Mouse (Mus musculus): Measurements from ENCODE around the gene Clk1. TPM values are rescaled to one million over a fixed set of nuclear protein-coding genes. Genes with fewer than 3 reads are reported as not detected.

Clk1 gene
- polyA plus RNA-seq (2017; shearing (Covaris generic)), result 100 to 1,000 TPM; 382 to 646 (median 498) TPM

DNA sequence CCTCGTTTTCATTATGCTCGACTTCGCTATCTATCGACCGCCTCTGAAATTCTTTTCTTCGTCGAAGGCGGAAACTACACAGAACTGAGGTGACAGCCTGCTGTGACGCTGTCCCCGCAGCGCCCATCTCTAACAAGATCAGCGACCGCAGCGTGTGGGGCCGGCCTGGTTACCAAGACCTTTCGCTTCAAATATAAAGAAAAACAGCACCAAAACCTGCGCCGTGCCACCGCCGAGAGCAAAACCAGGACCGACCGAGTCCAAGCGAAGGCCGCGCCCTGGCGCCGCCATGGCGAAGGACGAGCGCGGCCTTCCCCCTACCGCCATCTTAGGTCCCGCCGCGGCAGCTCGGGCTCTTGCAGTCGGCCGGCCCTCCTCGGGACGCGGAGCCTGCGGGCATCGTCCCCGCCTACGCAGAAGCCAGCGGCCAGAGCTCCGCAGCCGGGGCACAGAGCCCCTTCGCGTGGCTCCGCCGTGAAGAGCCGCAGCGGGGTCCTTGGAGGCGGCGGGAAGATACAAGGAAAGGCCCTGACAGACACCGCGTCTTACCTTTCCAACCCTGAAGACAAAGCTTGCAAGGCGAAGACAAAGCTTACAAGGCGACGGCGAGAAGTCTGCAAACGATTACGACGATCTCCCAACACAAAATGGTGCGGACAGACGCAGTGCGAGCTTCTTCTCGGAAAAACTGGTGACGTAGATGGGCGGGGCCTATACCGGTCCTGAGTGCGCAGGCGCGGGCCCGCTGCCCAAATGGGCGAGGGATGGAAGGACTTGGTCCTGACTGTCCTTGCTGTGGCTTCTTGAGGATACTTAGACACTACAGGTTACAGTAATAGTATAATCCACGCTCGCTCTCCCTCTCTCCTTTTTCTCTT lies at the start of gene Clk1:
Clk1 (minus strand) TSS at position 696 of the 878 bp plus-strand sequence.
- peak; percentile 59 for ATAC-seq

GRCm38 (mm10) chr1:58465561-58465960 lies 41.7 kb upstream of the Clk1 start:
- ATAC-seq, result no peak

DNA sequence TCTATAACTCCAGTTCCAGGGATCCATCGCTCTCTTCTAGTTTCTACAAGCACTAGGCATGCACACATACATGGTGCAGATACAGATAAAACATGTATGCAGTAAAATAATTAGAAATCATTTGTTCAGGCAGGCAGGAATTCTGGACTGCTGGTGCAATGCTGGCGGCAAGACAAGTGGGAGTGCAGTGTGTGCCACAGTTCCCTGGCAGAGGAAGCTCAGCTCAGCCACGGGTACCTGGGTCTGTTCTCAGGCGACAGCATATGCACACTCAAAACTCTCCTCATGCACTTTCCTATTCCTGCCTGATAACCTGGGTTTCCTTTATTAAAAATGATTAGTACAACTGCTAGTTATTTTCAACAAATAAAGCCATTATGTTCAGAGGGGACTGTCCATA lies 41.2 kb upstream of the Clk1 start:
- no peak for ATAC-seq

GRCm38 (mm10) chr1:58463935-58464334 lies 40.1 kb upstream of the Clk1 start:
- ATAC-seq, result no peak

- ATAC-seq, result no peak
Measured at GRCm38 (mm10) chr1:58460566-58460965, 36.7 kb upstream of the Clk1 start.

DNA sequence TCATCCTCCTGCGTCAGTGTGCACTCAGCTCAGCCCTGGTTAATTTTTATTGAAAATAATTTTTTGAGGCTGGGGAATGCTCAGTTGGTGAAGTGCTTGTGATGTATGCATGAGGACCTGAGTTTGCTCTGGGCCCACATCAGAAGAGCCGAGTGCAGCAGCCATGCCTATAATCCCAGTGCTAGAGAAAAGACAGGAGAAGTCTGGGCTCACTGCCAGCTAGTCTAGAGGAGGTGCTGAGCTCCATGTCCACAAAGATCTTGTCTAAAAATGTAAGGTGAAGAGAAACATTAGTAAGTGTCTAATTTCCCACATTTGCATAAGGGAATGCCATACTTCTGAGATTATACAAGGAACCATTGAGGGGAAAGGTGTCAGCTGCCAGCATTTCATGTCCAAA lies 35.0 kb upstream of the Clk1 start:
- ATAC-seq, result no peak

DNA sequence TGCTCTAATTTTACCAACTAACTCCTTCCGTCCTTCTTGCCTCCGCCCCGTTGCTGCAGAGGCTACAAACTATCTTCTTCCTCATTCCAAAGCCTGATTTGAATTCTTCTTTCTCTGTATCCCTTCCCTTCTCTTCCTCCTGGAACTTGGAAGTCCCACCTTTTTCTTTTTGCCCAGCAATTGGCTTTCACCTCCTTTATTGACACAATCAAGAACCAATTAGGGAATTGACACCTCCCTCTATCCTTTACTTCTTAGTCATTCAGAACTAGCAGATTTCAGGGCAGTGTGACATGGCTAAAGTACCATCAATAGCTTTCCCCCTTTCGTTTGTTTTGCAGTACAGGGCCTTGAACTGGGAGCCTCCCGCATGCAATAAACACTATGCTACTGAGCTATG lies 34.3 kb upstream of the Clk1 start:
- no peak for ATAC-seq

GRCm38 (mm10) chr1:58454316-58454715 lies 30.4 kb upstream of the Clk1 start:
- peak; percentile 94 for ATAC-seq

GRCm38 (mm10) chr1:58448396-58448795 lies 24.5 kb upstream of the Clk1 start:
- no peak for ATAC-seq

GRCm38 (mm10) chr1:58447766-58448165 lies 23.9 kb upstream of the Clk1 start:
- no peak for ATAC-seq

- ATAC-seq, result peak; percentile 14
Measured at GRCm38 (mm10) chr1:58445861-58446260, 22.0 kb upstream of the Clk1 start.

DNA sequence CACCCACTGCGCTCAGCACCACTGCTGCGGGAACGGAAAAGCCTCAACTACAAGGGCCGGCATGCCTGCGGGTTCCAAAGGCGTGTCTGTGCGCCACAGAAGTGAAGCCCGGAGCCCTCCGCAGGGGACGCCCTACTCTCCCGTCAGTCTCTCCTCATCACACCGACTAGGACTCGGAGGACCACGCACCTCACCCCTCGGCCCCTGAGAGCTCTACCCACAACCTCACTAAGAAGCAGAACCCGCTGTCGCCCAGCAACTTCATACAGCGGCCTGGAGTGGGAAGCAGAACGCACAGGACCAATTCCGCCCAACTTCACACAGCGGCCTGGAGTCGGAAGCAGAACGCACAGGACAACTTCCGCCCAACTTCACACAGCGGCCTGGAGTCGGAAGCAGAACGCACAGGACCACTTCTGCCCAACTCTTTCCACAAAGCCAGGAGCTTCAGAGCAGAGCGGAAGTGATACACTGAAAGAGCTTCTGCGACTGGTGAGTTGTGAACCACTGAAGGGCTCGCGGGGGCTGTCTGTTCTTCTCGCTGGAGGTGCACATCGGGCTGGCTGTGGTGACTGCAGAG lies 21.4 kb upstream of the Clk1 start, which contains the start of the genes Nif3l1 and Ppil3:
Nif3l1 (plus strand) TSS at position 9 of the 580 bp plus-strand sequence.
Ppil3 (minus strand) TSS at position 344 of the 580 bp plus-strand sequence.
- peak; percentile 91 for ATAC-seq

DNA sequence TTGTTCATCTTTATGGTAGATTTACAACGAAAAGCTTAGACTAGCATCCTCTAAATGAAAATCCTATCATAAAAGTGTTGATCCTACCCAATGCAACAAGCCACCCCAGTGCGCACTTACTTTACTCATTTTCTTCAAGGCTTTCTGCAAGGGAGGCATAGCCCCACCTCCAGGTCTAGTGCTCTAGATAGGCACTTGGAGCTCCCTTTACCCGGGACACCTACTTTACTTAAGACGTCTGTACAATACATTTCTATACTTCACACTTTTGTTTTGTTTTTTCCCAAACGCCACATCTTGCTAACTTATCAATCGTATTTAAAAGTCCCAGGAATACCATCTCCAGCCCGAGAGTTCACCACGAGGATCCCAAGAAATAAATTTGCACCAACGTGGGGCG lies 20.8 kb upstream of the Clk1 start:
- ATAC-seq, result no peak

- ATAC-seq, result no peak
Measured at GRCm38 (mm10) chr1:58424551-58424950, 685 bp upstream of the Clk1 start.

- ATAC-seq, result peak; percentile 85
Measured at GRCm38 (mm10) chr1:58422879-58423278, 987 bp downstream of the Clk1 start.

- no peak for ATAC-seq
Measured at GRCm38 (mm10) chr1:58420961-58421360, 2.9 kb downstream of the Clk1 start.

GRCm38 (mm10) chr1:58420032-58420431 lies 3.8 kb downstream of the Clk1 start:
- ATAC-seq, result no peak

DNA sequence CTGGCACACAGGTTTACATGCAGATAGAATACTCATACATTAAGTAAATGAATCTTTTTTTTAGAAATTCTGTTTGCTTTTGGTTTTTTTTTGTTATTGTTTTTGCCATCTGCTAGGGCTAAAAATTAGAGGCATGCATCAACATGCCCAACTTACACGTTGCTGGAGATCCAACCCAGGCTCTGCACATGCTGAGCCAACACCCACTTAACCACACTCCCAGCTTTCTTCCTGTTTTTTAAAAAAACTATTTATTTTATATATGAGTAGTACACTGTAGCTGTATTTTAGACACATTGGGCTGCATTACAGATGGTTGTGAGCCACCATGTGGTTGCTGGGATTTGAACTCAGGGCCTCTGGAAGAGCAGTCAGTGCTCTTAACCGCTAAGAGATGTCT lies 7.8 kb downstream of the Clk1 start:
- ATAC-seq, result no peak

DNA sequence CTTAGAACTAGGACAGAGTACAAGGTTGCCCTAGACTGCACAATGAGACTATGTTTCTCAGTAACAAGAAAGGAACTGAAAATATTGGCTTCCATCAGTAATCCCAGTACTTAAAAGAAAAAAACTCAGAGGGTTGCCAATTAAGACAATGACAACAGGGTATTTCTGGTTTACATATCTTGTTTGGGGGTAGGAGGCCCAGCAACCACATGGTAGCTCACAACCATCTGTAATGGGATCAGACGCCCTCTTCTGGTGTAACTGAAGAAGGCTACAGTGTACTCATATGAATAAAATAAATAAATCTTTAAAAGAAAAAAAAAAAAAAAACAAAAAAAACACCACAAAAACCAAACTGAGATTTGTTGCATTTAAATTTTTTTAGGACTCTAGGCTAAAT lies 8.4 kb downstream of the Clk1 start:
- peak; percentile 49 for ATAC-seq

- no peak for ATAC-seq
Measured at GRCm38 (mm10) chr1:58410776-58411175, 13.1 kb downstream of the Clk1 start.

DNA sequence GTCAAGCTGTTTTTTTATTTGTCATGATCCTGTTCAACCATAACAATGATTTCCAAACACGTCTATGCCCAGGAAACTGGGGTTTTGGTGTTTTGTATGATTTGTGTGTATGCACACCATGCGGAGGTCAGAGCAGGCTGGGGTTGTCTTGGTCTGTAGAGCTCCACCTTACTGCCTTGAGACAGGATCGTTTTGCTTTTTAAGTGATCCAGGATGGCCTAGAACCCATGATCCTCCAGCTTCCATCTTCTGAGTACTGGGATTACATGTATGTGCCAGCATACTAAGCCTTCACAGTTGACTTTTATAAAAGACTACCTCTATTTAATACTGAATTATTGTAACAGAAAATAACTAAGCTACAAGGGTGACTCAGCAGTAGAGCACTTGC lies 13.7 kb downstream of the Clk1 start:
- ATAC-seq, result no peak

DNA sequence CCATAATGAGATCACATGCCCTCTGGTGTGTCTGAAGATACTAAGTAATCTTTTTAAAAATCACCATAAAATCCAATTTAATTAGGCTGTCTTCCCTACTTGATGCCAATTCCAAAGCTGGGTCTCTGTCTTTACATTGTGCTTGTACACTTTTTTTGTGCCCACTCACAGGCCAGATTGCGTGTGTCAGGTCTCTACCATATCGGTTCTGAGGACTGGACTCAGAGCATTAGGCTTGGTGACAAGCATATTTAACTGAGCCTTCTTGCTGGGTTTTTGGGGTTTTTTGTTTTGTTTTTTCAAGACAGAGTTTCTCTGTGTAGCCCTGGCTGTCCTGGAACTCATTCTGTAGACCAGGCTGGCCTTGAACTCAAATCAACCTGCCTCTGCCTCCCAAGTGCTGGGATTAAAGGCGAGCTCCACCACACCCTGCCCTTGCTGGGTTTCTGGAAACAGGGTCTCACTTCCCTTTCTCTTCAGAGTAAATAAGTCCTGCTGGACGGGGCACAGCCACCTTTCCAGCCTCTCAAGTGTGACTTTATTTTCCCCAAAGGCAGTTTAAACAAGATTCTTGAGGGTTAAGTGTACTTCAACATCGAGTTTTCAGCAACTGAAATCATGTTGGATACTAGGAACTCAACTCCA lies 14.2 kb downstream of the Clk1 start:
- ATAC-seq, result no peak

- no peak for ATAC-seq
Measured at GRCm38 (mm10) chr1:58408141-58408540, 15.7 kb downstream of the Clk1 start.

- ATAC-seq, result no peak
Measured at GRCm38 (mm10) chr1:58407321-58407720, 16.5 kb downstream of the Clk1 start.

Data from inflammation-experienced regulatory T-cells, adult 6 months (primary cell).